Mouse (Mus musculus) limb, embryonic 13.5 days (tissue): ENCODE data around the gene Zfp36l1. TPM values are rescaled to one million over a fixed set of nuclear protein-coding genes. Genes with fewer than 3 reads are reported as not detected.

ENCODE experiments used
- ATAC-seq: fragments of 200-750 bp; cut with Nextera tagmentation; 2 replicates; pipeline ENCODE4 v1.8.0; 2017; ENCODE audit warnings: low read depth, moderate number of reproducible peaks, moderate TSS enrichment; ENCODE audit not compliant: low FRiP score
- H3K27ac ChIP-seq: fragments of 300-500 bp; sonication (generic); 2 replicates; pipeline ENCODE4 v1.5.1; 2015; ENCODE audit warnings: inconsistent platforms, mild to moderate bottlenecking, moderate library complexity
- H3K27me3 ChIP-seq: fragments of 300-500 bp; sonication (generic); 2 replicates; pipeline ENCODE4 v1.6.1; 2015; ENCODE audit warnings: mild to moderate bottlenecking, inconsistent platforms
- H3K36me3 ChIP-seq: fragments of 300-500 bp; sonication (generic); 2 replicates; pipeline ENCODE4 v1.6.1; 2015; ENCODE audit warnings: inconsistent platforms, mild to moderate bottlenecking, moderate library complexity
- H3K4me1 ChIP-seq: fragments of 300-500 bp; sonication (generic); 2 replicates; pipeline ENCODE4 v1.6.1; 2015; ENCODE audit warnings: inconsistent platforms
- H3K4me2 ChIP-seq: fragments of 300-500 bp; sonication (generic); replicated peaks from 2 replicates; pipeline ENCODE4 v1.6.1; 2015; ENCODE audit warnings: inconsistent platforms, mild to moderate bottlenecking, moderate library complexity
- H3K4me3 ChIP-seq: fragments of 300-500 bp; sonication (generic); 2 replicates; pipeline ENCODE4 v1.5.1; 2015; ENCODE audit warnings: moderate library complexity, mild to moderate bottlenecking, inconsistent platforms
- H3K9ac ChIP-seq: fragments of 300-500 bp; sonication (generic); 2 replicates; pipeline ENCODE4 v1.6.1; 2015; ENCODE audit warnings: mild to moderate bottlenecking, inconsistent platforms
- H3K9me3 ChIP-seq: fragments of 300-500 bp; sonication (generic); 2 replicates; pipeline ENCODE4 v1.6.1; 2016; ENCODE audit warnings: inconsistent platforms
- WGBS: fragments of 180-500 bp; shearing (Covaris S2); methylation state at CpG from one replicate; pipeline ENCODE4 v1.1.7; 2015; 5-methylcytosine and 5-hydroxymethylcytosine counted together
- polyA plus RNA-seq: library from polyadenylated mRNA; unstranded; fragments of >200 nt; fragmentation: Nextera tagmentation; extraction: Ambion mirVana; gene quantifications from 2 replicates; pipeline ENCODE4 v1.2.1, GENCODE M21; 2015

Zfp36l1 gene
- polyA plus RNA-seq, 1 experiment from 2014 or later: 146 TPM

DNA sequence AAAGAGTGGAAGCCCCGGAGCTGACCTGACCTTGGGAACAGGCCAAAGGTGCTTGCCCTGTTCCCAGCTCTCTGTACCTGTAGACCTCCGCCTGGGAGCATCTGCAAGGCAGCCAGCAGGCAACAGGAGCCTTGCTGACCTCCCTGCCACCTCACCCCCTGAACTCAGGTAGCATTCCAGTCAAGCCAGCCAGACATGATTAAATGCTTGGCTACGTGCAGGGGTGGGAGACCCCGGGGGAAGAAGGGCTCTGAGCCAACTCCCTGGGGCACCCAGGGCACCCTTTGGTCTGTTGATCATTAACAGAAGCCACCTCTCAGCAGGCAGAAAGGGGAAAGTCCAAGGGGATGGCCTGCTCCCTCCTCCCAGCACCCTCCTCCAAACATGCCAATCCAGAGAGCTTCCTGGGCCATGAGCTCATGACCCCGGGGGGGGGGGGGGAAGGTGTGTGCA, 9.3 kb downstream of the Zfp36l1 start:
- 41% methylated on average over 5 of the region's 5 CpGs for WGBS
- Histone ChIP-seq H3K27me3 (no peaks in the 10 kb centered on the region), H3K36me3 (peaks cover 13% of the 10 kb centered on the region), H3K9ac (no peak overlapping the region), H3K27ac (0 out of 2 replicates have a peak overlapping the region, but pooled peaks have one; percentile 15), H3K9me3 (no peaks in the 10 kb centered on the region), H3K4me2 (no peak overlapping the region), H3K4me1 (peaks cover 26% of the 10 kb centered on the region), H3K4me3 (no peak overlapping the region)
- ATAC-seq: no peak

- H3K4me3 ChIP-seq: no peak overlapping the region
- H3K27ac ChIP-seq: 0 out of 2 replicates have a peak overlapping the region, but pooled peaks have one; percentile 15
- H3K4me2 ChIP-seq: no peak overlapping the region
- no peaks in the 10 kb centered on the region for H3K27me3 ChIP-seq
- peaks cover 26% of the 10 kb centered on the region for H3K4me1 ChIP-seq
- H3K9me3 ChIP-seq: no peaks in the 10 kb centered on the region
- 52% methylated on average over 4 of the region's 4 CpGs for WGBS
- peaks cover 13% of the 10 kb centered on the region for H3K36me3 ChIP-seq
- H3K9ac ChIP-seq: no peak overlapping the region
- ATAC-seq: no peak
Measured at GRCm38 (mm10) chr12:80103089-80103488, 9.7 kb downstream of the Zfp36l1 start.

DNA sequence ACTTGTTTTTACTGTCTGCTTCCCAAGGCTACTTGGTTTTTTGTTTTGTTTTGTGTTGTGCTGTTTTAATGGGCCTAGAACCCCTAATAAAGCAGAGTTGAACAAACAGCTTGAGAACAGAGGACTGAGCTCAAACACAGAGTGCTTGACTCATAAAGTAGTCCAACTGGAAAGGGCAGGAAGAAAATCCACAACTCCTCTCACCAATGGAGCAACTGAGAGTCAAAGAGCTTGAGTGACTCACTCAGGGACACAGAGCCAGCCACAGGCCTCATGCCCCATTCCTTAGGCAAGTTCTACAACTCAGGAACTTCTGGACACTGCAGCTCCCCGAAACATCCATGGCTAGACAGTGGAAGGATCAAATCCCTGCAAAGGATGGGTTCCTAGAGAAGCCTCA, 14.0 kb downstream of the Zfp36l1 start:
- H3K27me3 ChIP-seq: no peaks in the 10 kb centered on the region
- ATAC-seq: no peak
- no peak overlapping the region for H3K4me2 ChIP-seq
- H3K27ac ChIP-seq: peak overlapping the region; percentile 49; the same call in 1 of the 2 replicates
- H3K9ac ChIP-seq: no peak overlapping the region
- 85% methylated on average over 1 of the region's 1 CpGs for WGBS
- H3K9me3 ChIP-seq: no peaks in the 10 kb centered on the region
- H3K4me1 ChIP-seq: peaks cover 30% of the 10 kb centered on the region
- H3K36me3 ChIP-seq: no peaks in the 10 kb centered on the region
- no peak overlapping the region for H3K4me3 ChIP-seq

DNA sequence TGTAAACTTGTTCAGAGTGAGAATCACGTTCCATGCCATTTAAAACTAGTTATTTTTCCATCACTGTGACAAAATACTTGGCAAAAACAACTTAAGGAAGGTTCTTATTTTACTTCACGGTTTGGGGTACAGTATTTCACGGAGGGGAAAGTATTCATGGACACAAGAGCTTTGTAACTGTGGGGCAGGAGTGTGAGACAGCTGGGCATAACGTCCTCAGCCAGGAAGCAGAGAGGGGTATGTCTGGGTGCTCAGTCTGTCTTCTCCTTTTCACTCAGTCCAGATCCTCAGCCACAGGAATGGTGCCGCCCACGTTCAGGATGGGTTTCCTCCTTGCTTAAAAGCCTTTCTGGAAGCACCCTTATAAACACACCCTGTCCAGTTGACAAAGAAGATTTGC, 16.1 kb downstream of the Zfp36l1 start:
- no peak for ATAC-seq
- H3K9me3 ChIP-seq: no peaks in the 10 kb centered on the region
- H3K4me3 ChIP-seq: no peak overlapping the region
- H3K27ac ChIP-seq: no peak overlapping the region
- peaks cover 23% of the 10 kb centered on the region for H3K4me1 ChIP-seq
- H3K4me2 ChIP-seq: no peak overlapping the region
- 72% methylated on average over 6 of the region's 6 CpGs for WGBS
- H3K9ac ChIP-seq: no peak overlapping the region
- no peaks in the 10 kb centered on the region for H3K27me3 ChIP-seq
- H3K36me3 ChIP-seq: no peaks in the 10 kb centered on the region

DNA sequence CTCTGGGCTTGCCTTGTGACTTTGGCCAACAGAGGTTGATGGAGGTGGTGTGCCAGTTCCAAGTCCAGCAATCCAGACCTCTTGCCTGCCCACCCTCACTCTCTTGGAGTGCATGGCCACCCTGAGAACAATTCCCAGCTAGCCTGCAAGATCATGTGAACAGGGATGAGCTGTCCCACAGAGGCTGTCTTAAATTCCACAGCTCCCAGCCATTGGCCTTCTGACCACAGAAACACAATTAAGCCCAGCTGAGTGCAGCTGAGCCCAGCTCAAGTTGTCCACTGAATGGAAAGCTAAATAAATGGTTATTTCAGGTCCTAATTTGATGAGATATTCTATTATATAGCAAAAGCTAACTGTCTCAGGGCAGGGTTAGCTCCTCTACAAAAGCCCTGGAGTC, 20.0 kb downstream of the Zfp36l1 start:
- Histone ChIP-seq H3K9ac (no peak overlapping the region), H3K4me3 (no peak overlapping the region), H3K4me1 (peaks cover 15% of the 10 kb centered on the region), H3K9me3 (no peaks in the 10 kb centered on the region), H3K27ac (no peak overlapping the region), H3K4me2 (no peak overlapping the region), H3K27me3 (no peaks in the 10 kb centered on the region), H3K36me3 (no peaks in the 10 kb centered on the region)
- ATAC-seq: no peak

DNA sequence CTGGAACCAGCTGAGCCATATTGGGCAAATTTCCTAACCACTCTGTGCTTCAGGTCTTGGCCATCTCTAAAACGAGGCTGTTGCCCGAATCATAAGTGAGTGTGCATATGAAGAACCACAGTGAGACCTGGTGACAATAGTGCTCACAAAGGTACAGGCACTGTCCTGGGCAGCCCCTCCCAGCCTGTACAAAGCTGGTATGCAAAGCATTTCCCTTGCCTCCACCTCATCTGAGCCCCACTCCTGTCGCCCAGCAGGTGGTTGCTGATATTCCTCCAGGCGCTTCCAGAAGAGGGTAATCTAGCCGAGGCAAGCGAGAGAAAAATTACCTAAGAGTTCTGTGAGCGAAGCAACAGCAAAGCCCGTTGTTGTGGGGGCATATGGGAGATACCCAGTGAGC, 21.7 kb downstream of the Zfp36l1 start:
- Histone ChIP-seq H3K4me2 (peak overlapping the region; percentile 3; the same call in 1 of the 2 replicates), H3K9ac (no peak overlapping the region), H3K4me3 (no peak overlapping the region), H3K27me3 (no peaks in the 10 kb centered on the region), H3K27ac (no peak overlapping the region), H3K36me3 (no peaks in the 10 kb centered on the region), H3K9me3 (no peaks in the 10 kb centered on the region), H3K4me1 (peaks cover 9% of the 10 kb centered on the region)
- 24% methylated on average over 8 of the region's 8 CpGs for WGBS
- ATAC-seq: no peak

DNA sequence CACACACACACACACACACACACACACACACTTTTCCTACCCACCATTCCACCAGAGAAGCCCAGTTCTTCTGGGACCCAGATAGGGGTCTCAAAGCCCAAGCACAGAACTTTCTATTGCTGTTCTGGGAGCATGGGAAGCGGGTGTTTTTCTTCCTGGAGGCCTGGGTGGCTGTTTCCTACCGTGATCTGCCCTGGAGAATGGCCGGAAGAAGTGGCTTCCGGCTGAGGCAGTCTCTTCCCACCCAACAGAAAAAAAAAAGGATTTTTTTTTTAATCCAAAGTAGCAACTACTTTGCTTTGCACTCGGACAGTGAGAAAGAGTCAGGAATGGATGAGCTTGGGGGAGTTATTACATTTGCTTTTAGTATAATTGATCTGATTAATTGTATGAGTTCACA, 22.3 kb downstream of the Zfp36l1 start:
- no peaks in the 10 kb centered on the region for H3K27me3 ChIP-seq
- no peak overlapping the region for H3K4me2 ChIP-seq
- ATAC-seq: no peak
- no peak overlapping the region for H3K4me3 ChIP-seq
- peaks cover 9% of the 10 kb centered on the region for H3K4me1 ChIP-seq
- no peak overlapping the region for H3K27ac ChIP-seq
- WGBS: 67% methylated on average over 5 of the region's 5 CpGs
- no peaks in the 10 kb centered on the region for H3K9me3 ChIP-seq
- H3K36me3 ChIP-seq: no peaks in the 10 kb centered on the region
- H3K9ac ChIP-seq: no peak overlapping the region

- Histone ChIP-seq H3K4me1 (peaks cover 28% of the 10 kb centered on the region), H3K4me3 (no peak overlapping the region), H3K4me2 (no peak overlapping the region), H3K27ac (no peak overlapping the region), H3K9ac (no peak overlapping the region), H3K9me3 (no peaks in the 10 kb centered on the region), H3K27me3 (no peaks in the 10 kb centered on the region), H3K36me3 (no peaks in the 10 kb centered on the region)
- WGBS: 95% methylated on average over 4 of the region's 4 CpGs
- no peak for ATAC-seq
Measured at GRCm38 (mm10) chr12:80088143-80088542, 24.7 kb downstream of the Zfp36l1 start.

GRCm38 (mm10) chr12:80084446-80085112, 28.2 kb downstream of the Zfp36l1 start:
- no peak overlapping the region for H3K4me2 ChIP-seq
- WGBS: 40% methylated on average over 7 of the region's 7 CpGs
- H3K9me3 ChIP-seq: no peaks in the 10 kb centered on the region
- no peaks in the 10 kb centered on the region for H3K36me3 ChIP-seq
- H3K9ac ChIP-seq: no peak overlapping the region
- peaks cover 37% of the 10 kb centered on the region for H3K4me1 ChIP-seq
- no peak overlapping the region for H3K4me3 ChIP-seq
- no peak for ATAC-seq
- no peak overlapping the region for H3K27ac ChIP-seq
- H3K27me3 ChIP-seq: no peaks in the 10 kb centered on the region

- Histone ChIP-seq H3K9ac (no peak overlapping the region), H3K36me3 (no peaks in the 10 kb centered on the region), H3K4me2 (no peak overlapping the region), H3K4me3 (no peak overlapping the region), H3K27me3 (no peaks in the 10 kb centered on the region), H3K9me3 (no peaks in the 10 kb centered on the region), H3K4me1 (peaks cover 37% of the 10 kb centered on the region), H3K27ac (peak overlapping the region; percentile 28; the same call in 1 of the 2 replicates)
- 15% methylated on average over 3 of the region's 3 CpGs for WGBS
- peak; percentile 51; the same call in 1 of the 2 replicates for ATAC-seq
Measured at GRCm38 (mm10) chr12:80083937-80084336, 28.9 kb downstream of the Zfp36l1 start.

DNA sequence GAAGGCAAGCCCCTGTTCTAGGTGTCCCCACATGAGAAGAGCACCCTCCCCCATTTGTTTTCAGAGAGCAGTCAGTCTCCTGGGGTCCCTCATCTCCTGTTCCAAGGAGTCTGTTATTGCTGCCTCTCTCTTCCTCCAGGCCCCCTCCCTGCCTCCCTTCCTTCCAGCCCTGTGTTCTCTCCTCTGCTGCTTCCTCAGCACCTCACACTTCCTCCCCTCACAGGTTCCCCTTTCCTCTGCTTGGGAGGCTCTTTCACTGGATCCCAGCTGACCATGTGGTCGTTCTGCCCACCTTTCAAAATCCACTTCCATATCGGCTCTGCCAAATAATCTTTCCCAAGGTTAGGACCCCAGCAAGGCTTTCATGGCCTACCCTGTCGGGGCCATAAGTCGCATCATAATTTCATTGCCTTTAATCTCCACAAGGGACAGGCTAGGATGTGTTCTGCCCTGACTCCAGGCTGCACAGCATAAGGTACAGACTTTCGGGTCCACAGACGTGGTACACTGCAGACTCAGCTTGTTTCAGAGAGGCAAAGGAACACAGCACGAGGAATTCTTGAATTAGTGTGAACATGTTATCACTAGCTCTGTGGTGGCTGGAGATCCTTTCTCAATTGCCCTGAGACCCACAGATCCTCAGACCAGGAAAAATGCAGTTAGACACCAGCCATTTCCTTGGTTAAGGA, 29.5 kb downstream of the Zfp36l1 start:
- H3K9me3 ChIP-seq: no peaks in the 10 kb centered on the region
- H3K4me3 ChIP-seq: no peak overlapping the region
- H3K4me1 ChIP-seq: peaks cover 37% of the 10 kb centered on the region
- no peaks in the 10 kb centered on the region for H3K27me3 ChIP-seq
- H3K27ac ChIP-seq: peak overlapping the region; percentile 28; the same call in 1 of the 2 replicates
- ATAC-seq: 0 out of 2 replicates have a peak, but pooled peaks have one; percentile 6
- H3K9ac ChIP-seq: no peak overlapping the region
- WGBS: 67% methylated on average over 7 of the region's 7 CpGs
- no peaks in the 10 kb centered on the region for H3K36me3 ChIP-seq
- no peak overlapping the region for H3K4me2 ChIP-seq

DNA sequence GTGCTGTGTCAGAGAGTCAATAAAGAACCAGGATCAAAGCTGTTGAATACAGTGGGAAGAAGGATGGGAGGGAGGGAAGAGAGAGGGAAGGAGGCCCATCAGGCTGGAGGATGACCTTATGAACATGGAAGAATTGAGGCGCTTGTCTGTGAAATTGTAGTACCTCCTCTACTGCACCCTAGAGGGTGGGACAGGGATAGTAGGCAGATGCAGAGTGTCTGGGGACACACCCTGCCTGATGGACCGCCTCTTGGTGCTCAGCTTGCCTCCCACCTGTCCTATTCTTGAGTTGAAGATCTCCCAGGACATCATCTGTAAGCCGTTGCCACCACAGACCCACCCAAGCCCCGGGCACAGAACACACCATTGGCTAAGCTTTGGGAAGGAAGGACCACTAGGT, 30.1 kb downstream of the Zfp36l1 start:
- H3K9ac ChIP-seq: no peak overlapping the region
- peaks cover 37% of the 10 kb centered on the region for H3K4me1 ChIP-seq
- ATAC-seq: no peak
- no peak overlapping the region for H3K27ac ChIP-seq
- H3K27me3 ChIP-seq: no peaks in the 10 kb centered on the region
- no peaks in the 10 kb centered on the region for H3K36me3 ChIP-seq
- H3K4me3 ChIP-seq: no peak overlapping the region
- H3K4me2 ChIP-seq: no peak overlapping the region
- H3K9me3 ChIP-seq: no peaks in the 10 kb centered on the region
- WGBS: 91% methylated on average over 4 of the region's 4 CpGs
